Mouse (Mus musculus): Measurements from ENCODE around the gene Donson. TPM values are rescaled to one million over a fixed set of nuclear protein-coding genes. Genes with fewer than 3 reads are reported as not detected.

Gene Donson
- total RNA-seq (2012; rRNA removed) (25.4 and 25.7 TPM in 2 replicates), polyA plus RNA-seq (2012; ENCODE audit: insufficient read depth in 1 of 2, insufficient read length in 2 of 2, low read depth in 1 of 2, low replicate concordance in 2 of 2, missing spikeins in 1 of 2) (10 to 100 TPM in 1 of 2 experiments, not detected in 1; 33.9 TPM)

GRCm38 (mm10) chr16:91688619-91689334, at the start of gene Donson:
Gene Donson (minus strand): TSS chr16:91688770.
- Histone ChIP-seq H3K4me3 (ENCODE audit: control insufficient read depth in 1 of 2, insufficient read depth in 1 of 2, low read depth in 2 of 2, low read length in 2 of 2) (peak within 1 kb of the TSS; percentile 89 to 100), H3K27me3 (ENCODE audit: control insufficient read depth in 1 of 2, insufficient read depth in 2 of 2, low read length in 2 of 2) (no peaks in the 10 kb centered on the region), H3K36me3 (ENCODE audit: control insufficient read depth in 1 of 2, insufficient read depth in 2 of 2, low read length in 2 of 2) (peaks cover 1 to 21% of the 10 kb centered on the region in 2 experiments), H3K9me3 (replicated peaks; ENCODE audit: insufficient read depth, low read length) (no peaks in the 10 kb centered on the region), H3K4me1 (ENCODE audit: control insufficient read depth in 1 of 2, insufficient read depth in 2 of 2, low read length in 2 of 2) (peaks cover 6 to 12% of the 10 kb centered on the region in 2 experiments; a peak in 3 of 4 replicates), H3K9ac (ENCODE audit: control insufficient read depth, low read depth, low read length, poor library complexity, severe bottlenecking) (peak within 1 kb of the TSS; percentile 99), H3K79me2 (ENCODE audit: control insufficient read depth, insufficient read depth, low read length, poor library complexity) (peaks cover 20% of the 10 kb centered on the region), H3K27ac (ENCODE audit: control insufficient read depth, low read depth, low read length) (peak within 1 kb of the TSS; percentile 96)
- DNase-seq (ENCODE audit: low read depth, low spot score), result peak; percentile 94
- TF ChIP-seq NELFE (IDR thresholded peaks at IDR 0.05; ENCODE audit: low read depth, low read length), result peak; percentile 91
- TF ChIP-seq USF1 (IDR thresholded peaks at IDR 0.05; ENCODE audit: low read depth, low read length), result 0 out of 2 replicates have a peak, but pooled peaks have one; percentile 11
- TF ChIP-seq TBP (IDR thresholded peaks at IDR 0.05; ENCODE audit: low read depth, low read length), result no peak
- TF ChIP-seq GATA1 (IDR thresholded peaks at IDR 0.05; ENCODE audit: low read depth, low read length), result no peak
- no peak for TF ChIP-seq CTCF (IDR thresholded peaks at IDR 0.05 in 2 of 3, conservative IDR thresholded peaks at IDR 0.05 in 1 of 3; ENCODE audit: control insufficient read depth in 1 of 3, insufficient read depth in 1 of 3, low read depth in 2 of 3, low read length in 3 of 3, poor library complexity in 1 of 3, severe bottlenecking in 1 of 3)
- TF ChIP-seq ZC3H11A (IDR thresholded peaks at IDR 0.05; ENCODE audit: low read depth, low read length), result no peak
- TF ChIP-seq ZMIZ1 (IDR thresholded peaks at IDR 0.05; ENCODE audit: low read depth, low read length), result peak; percentile 93
- TF ChIP-seq MAFK (IDR thresholded peaks at IDR 0.05; ENCODE audit: borderline replicate concordance, low read depth, low read length), result no peak
- TF ChIP-seq POLR2AphosphoS2 (IDR thresholded peaks at IDR 0.05; ENCODE audit: low read length), result peak; percentile 87
- TF ChIP-seq ZKSCAN1 (IDR thresholded peaks at IDR 0.05; ENCODE audit: low read depth, low read length), result 0 out of 2 replicates have a peak, but pooled peaks have one; percentile 41
- TF ChIP-seq NRF1 (IDR thresholded peaks at IDR 0.05; ENCODE audit: insufficient read depth, low read depth, low read length, poor library complexity, severe bottlenecking), result peak; percentile 83
- TF ChIP-seq CHD1 (IDR thresholded peaks at IDR 0.05; ENCODE audit: low read depth, low read length), result no peak
- TF ChIP-seq POLR2A (IDR thresholded peaks at IDR 0.05; ENCODE audit: control insufficient read depth in 1 of 2, insufficient read depth in 1 of 2, low read depth in 1 of 2, low read length in 2 of 2, poor library complexity in 1 of 2), result peak; percentile 89
- no peak for TF ChIP-seq MYC (IDR thresholded peaks at IDR 0.05; ENCODE audit: low read depth, low read length)
- no peak for TF ChIP-seq POLR2AphosphoS5 (IDR thresholded peaks at IDR 0.05; ENCODE audit: borderline replicate concordance, low read depth, low read length)
- 0 out of 2 replicates have a peak, but pooled peaks have one; percentile 81 for TF ChIP-seq UBTF (IDR thresholded peaks at IDR 0.05; ENCODE audit: borderline replicate concordance, insufficient read depth, low read depth, low read length)
- TF ChIP-seq SMC3 (IDR thresholded peaks at IDR 0.05; ENCODE audit: low read depth, low read length), result no peak
- TF ChIP-seq SIN3A (IDR thresholded peaks at IDR 0.05; ENCODE audit: low read length), result peak; percentile 82
- TF ChIP-seq RAD21 (IDR thresholded peaks at IDR 0.05; ENCODE audit: low read depth, low read length), result no peak
- TF ChIP-seq TCF12 (IDR thresholded peaks at IDR 0.05; ENCODE audit: low read depth, low read length), result no peak; the same call in 1 of the 2 replicates
- peak; percentile 78 for TF ChIP-seq HCFC1 (IDR thresholded peaks at IDR 0.05; ENCODE audit: low read depth, low read length)
- TF ChIP-seq MAZ (IDR thresholded peaks at IDR 0.05; ENCODE audit: low read depth, low read length), result peak; percentile 90; the same call in 1 of the 2 replicates
- peak; percentile 65; the same call in 1 of the 2 replicates for TF ChIP-seq E2F4 (IDR thresholded peaks at IDR 0.05; ENCODE audit: borderline replicate concordance, low read depth, low read length)
- no peak for TF ChIP-seq MYB (IDR thresholded peaks at IDR 0.05; ENCODE audit: low read depth, low read length)
- TF ChIP-seq BHLHE40 (IDR thresholded peaks at IDR 0.05; ENCODE audit: borderline replicate concordance, low read depth, low read length), result no peak
- TF ChIP-seq MXI1 (IDR thresholded peaks at IDR 0.05; ENCODE audit: low read depth, low read length), result peak; percentile 61; the same call in 1 of the 2 replicates
- TF ChIP-seq GABPA (IDR thresholded peaks at IDR 0.05; ENCODE audit: low read depth, low read length), result no peak
- no peak for TF ChIP-seq CHD2 (IDR thresholded peaks at IDR 0.05; ENCODE audit: low read length)
- TF ChIP-seq USF2 (IDR thresholded peaks at IDR 0.05; ENCODE audit: borderline replicate concordance in 1 of 2, insufficient read depth in 1 of 2, low read depth in 1 of 2, low read length in 2 of 2), result no peak
- no peak for TF ChIP-seq JUND (IDR thresholded peaks at IDR 0.05; ENCODE audit: low read depth, low read length)
- TF ChIP-seq MEF2A (IDR thresholded peaks at IDR 0.05; ENCODE audit: extremely low read depth, insufficient replicate concordance, low read depth, low read length, poor library complexity, severe bottlenecking), result no peak
- no peak for TF ChIP-seq TAL1 (IDR thresholded peaks at IDR 0.05; ENCODE audit: low read length)
- TF ChIP-seq RCOR1 (IDR thresholded peaks at IDR 0.05; ENCODE audit: low read depth, low read length), result 0 out of 2 replicates have a peak, but pooled peaks have one; percentile 19
- TF ChIP-seq ETS1 (IDR thresholded peaks at IDR 0.05; ENCODE audit: low read depth, low read length), result no peak; the same call in 1 of the 2 replicates
- TF ChIP-seq KAT2A (conservative IDR thresholded peaks at IDR 0.05; ENCODE audit: low read depth, low read length), result no peak; the same call in 1 of the 2 replicates
